Mouse (Mus musculus): ENCODE data around the gene Actg2. TPM values are rescaled to one million over a fixed set of nuclear protein-coding genes. Genes with fewer than 3 reads are reported as not detected.
"Not testable (repeated sequence)": the region's sequence is repeated elsewhere in the genome, so short reads cannot be mapped to it uniquely, and the experiment has no call there.

Actg2 gene
- polyA plus RNA-seq (2015; fragmentation: Nextera tagmentation; extraction: Ambion mirVana): 1,727 and 1,747 TPM in 2 replicates

DNA sequence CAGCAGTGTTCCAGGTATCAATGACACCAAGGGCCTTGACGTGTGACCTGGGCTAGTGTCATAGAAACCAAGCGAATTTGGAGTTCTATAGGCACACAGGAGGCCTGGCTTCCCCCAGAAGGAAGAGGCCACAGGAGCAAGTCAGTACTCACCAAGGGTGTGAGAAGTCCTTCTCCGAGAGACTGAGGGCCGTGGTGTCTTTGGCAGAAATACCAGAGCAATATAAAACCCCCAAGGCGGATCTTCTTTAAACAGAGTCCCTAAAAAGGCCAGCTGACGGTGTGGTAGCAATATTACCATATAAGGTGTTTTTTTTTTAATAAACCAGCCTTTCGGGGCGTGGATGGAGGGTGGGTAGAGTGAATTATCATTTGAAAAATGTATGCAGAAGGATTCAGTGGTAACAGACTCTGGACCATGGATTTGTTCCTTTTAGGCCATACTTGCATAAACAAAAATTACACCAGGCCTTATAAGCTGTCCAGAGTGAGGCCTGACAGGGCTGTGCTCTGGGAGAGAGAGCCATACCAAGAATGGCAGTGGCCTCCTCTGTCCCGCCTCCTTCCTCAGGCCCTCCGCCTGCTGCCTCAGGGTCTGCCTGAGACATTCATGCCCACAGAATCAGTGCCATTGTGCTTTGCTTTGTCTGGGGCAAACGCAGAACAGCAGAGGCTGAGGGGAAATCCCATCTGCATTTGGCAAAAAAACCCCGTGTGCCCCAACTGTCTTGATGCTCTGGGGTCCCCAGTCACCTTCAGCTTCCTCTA lies at the start of gene Actg2:
Gene Actg2, minus strand, starts transcription at position 238 of the 767 bp plus-strand sequence.
- H3K9me3 ChIP-seq (ENCODE audit: control insufficient read depth, low read length): no peaks in the 10 kb centered on the region
- WGBS: 52% methylated on average over 12 of the region's 12 CpGs
- H3K9ac ChIP-seq (ENCODE audit: low read depth, low read length): peak within 1 kb of the TSS; percentile 46
- peak within 1 kb of the TSS; percentile 74 for H3K27ac ChIP-seq (ENCODE audit: low read length)
- peak within 1 kb of the TSS; percentile 22 for H3K4me3 ChIP-seq (ENCODE audit: low read length)
- ATAC-seq: peak; percentile 62
- peaks cover 2% of the 10 kb centered on the region; the same call in 1 of the 2 replicates for H3K4me1 ChIP-seq (ENCODE audit: control insufficient read depth, insufficient read depth, low read length)
- no peaks in the 10 kb centered on the region for H3K27me3 ChIP-seq (replicated peaks; ENCODE audit: control insufficient read depth, insufficient read depth, low read length)
- H3K4me2 ChIP-seq (ENCODE audit: low read depth, low read length): no peak within 1 kb of the TSS
- H3K36me3 ChIP-seq (ENCODE audit: control insufficient read depth, insufficient read depth, low read length): no peaks in the 10 kb centered on the region

DNA sequence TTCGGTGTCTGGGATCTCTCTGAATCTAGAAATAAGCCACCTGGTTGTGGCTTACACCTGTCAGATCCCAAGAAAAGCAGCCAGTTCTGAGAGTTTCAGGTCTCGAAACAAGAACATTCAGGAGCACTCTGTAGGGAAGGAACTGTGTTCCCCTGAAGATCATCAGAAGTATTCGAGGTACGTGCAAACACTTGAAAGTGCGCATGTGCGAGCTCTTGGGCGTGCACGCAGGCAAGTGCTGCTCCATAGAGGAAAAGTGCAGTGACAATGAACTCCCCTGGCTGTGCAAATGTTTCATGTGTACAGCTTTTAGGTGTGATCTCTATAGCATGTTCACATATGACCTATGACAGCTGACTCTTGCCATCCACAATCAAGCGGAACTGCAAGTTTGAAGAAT lies 49.3 kb upstream of the Actg2 start:
- H3K4me2 ChIP-seq (ENCODE audit: low read depth, low read length); H3K27ac ChIP-seq (ENCODE audit: low read length); H3K4me3 ChIP-seq (ENCODE audit: low read length); H3K4me1 ChIP-seq (ENCODE audit: control insufficient read depth, insufficient read depth, low read length); H3K27me3 ChIP-seq (replicated peaks; ENCODE audit: control insufficient read depth, insufficient read depth, low read length); H3K9me3 ChIP-seq (ENCODE audit: control insufficient read depth, low read length); H3K36me3 ChIP-seq (ENCODE audit: control insufficient read depth, insufficient read depth, low read length); ATAC-seq; H3K9ac ChIP-seq (ENCODE audit: low read depth, low read length): not testable (repeated sequence)
- WGBS: 82% methylated on average over 9 of the region's 9 CpGs

DNA sequence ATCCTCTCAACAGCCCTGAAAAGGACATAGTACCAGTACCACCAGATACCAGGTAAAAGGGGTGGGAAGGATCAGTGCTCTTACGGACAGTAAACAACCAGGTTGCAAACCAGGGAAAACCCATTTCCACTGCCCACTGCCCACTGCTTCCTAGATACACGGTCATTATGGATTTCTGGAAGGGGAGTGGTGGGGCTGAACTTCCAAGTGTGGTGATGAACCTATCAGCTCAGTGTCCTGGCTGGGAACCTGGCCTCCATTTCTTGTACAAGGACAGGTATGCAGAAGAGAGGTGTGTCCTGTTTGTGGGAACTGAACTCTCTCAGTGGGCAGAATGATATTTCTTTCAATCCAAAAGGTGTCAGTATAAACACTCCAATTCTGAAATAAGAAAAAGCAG lies 47.5 kb upstream of the Actg2 start:
- Histone ChIP-seq H3K4me2 (ENCODE audit: low read depth, low read length) (no peak overlapping the region), H3K4me1 (ENCODE audit: control insufficient read depth, insufficient read depth, low read length) (no peaks in the 10 kb centered on the region), H3K9me3 (ENCODE audit: control insufficient read depth, low read length) (no peaks in the 10 kb centered on the region), H3K4me3 (ENCODE audit: low read length) (no peak overlapping the region), H3K9ac (ENCODE audit: low read depth, low read length) (no peak overlapping the region), H3K36me3 (ENCODE audit: control insufficient read depth, insufficient read depth, low read length) (no peaks in the 10 kb centered on the region), H3K27me3 (replicated peaks; ENCODE audit: control insufficient read depth, insufficient read depth, low read length) (no peaks in the 10 kb centered on the region), H3K27ac (ENCODE audit: low read length) (no peak overlapping the region)
- WGBS: 66% methylated on average over 2 of the region's 2 CpGs
- no peak for ATAC-seq

DNA sequence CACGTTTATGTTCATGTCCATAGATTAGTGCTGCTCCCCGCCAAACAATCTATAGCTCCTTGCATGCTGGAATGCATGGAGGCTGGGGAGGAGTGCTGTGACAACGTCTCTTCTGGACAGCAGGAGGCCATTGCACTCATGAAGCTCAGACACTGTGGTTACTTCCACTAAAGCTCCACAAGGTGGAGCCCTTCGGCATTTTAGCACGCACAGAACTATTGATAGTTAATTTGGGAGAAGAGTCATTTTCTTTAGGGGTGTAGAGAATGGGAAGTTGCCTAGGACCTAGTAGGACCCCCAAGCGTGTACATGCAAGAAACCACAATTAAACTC lies 46.8 kb upstream of the Actg2 start:
- Histone ChIP-seq H3K36me3 (ENCODE audit: control insufficient read depth, insufficient read depth, low read length) (no peaks in the 10 kb centered on the region), H3K27me3 (replicated peaks; ENCODE audit: control insufficient read depth, insufficient read depth, low read length) (no peaks in the 10 kb centered on the region), H3K4me3 (ENCODE audit: low read length) (no peak overlapping the region), H3K4me2 (ENCODE audit: low read depth, low read length) (no peak overlapping the region), H3K4me1 (ENCODE audit: control insufficient read depth, insufficient read depth, low read length) (no peaks in the 10 kb centered on the region), H3K9ac (ENCODE audit: low read depth, low read length) (no peak overlapping the region), H3K27ac (ENCODE audit: low read length) (no peak overlapping the region), H3K9me3 (ENCODE audit: control insufficient read depth, low read length) (no peaks in the 10 kb centered on the region)
- WGBS: 3% methylated on average over 6 of the region's 6 CpGs
- no peak for ATAC-seq

DNA sequence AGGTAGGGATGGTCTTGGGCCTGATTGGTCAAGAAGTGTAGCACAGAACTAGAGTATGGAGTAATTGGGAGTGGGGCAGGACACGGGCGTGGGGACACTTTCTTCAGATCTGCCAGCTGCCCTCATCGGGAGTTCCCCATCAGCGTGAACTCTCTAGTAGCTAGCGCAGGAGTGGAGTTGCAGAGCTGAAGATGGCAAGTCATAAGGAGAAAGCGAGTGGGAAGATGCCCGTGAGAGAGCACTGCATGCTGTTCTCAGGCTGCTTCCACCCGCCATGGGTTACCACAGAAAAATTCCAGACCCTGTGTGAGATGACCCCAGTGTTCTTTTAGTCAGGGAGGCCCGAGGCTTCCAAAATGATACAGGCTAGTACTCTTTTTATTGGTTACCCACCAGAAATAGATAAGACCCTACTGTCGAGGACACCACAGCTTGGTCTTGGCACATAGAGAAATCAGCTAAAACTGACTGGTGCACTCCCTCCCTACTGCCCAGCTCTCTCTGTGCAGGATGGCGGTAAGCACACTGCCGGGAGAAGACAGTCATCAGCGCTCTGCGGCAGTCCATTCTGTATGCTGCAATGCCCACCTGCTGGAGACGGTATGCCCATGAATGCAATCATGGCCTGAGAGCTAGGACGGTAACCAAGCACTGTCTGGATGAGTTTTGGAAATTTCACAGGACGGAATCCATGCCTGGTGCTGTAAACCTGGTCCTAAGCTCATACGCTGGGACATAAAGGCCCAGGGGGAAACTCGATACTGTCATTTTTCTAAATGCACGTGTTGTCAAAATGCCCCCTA lies 46.3 kb upstream of the Actg2 start:
- Histone ChIP-seq H3K4me2 (ENCODE audit: low read depth, low read length) (no peak overlapping the region), H3K27ac (ENCODE audit: low read length) (no peak overlapping the region), H3K4me1 (ENCODE audit: control insufficient read depth, insufficient read depth, low read length) (no peaks in the 10 kb centered on the region), H3K36me3 (ENCODE audit: control insufficient read depth, insufficient read depth, low read length) (no peaks in the 10 kb centered on the region), H3K27me3 (replicated peaks; ENCODE audit: control insufficient read depth, insufficient read depth, low read length) (no peaks in the 10 kb centered on the region), H3K4me3 (ENCODE audit: low read length) (no peak overlapping the region), H3K9ac (ENCODE audit: low read depth, low read length) (no peak overlapping the region), H3K9me3 (ENCODE audit: control insufficient read depth, low read length) (no peaks in the 10 kb centered on the region)
- no peak for ATAC-seq
- 54% methylated on average over 20 of the region's 20 CpGs for WGBS

DNA sequence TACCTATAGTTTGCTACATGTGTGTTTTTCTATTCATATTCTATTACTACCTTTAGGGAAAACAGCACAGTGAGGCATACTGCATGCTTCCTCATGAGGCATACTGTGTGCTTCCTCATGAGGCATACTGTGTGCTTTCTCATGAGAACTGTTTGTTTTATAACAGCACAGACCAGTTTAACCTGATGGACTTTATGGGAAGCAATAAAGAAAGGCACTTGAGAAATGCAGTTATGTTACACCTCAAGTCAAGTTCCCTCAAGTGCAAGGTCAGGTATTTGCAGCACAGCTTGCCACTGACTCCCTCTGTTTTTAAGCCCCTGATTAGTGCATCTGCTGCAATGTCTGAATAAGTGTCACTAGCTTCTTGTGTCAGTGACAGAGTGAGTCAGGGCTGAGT lies 41.5 kb upstream of the Actg2 start:
- no peaks in the 10 kb centered on the region for H3K36me3 ChIP-seq (ENCODE audit: control insufficient read depth, insufficient read depth, low read length)
- H3K4me3 ChIP-seq (ENCODE audit: low read length): no peak overlapping the region
- ATAC-seq: peak; percentile 58; the same call in 1 of the 2 replicates
- H3K9me3 ChIP-seq (ENCODE audit: control insufficient read depth, low read length): no peaks in the 10 kb centered on the region
- no peaks in the 10 kb centered on the region for H3K27me3 ChIP-seq (replicated peaks; ENCODE audit: control insufficient read depth, insufficient read depth, low read length)
- H3K27ac ChIP-seq (ENCODE audit: low read length): no peak overlapping the region
- 0 out of 2 replicates have a peak, but pooled peaks cover 3% of the 10 kb centered on the region for H3K4me1 ChIP-seq (ENCODE audit: control insufficient read depth, insufficient read depth, low read length)
- no peak overlapping the region for H3K4me2 ChIP-seq (ENCODE audit: low read depth, low read length)
- H3K9ac ChIP-seq (ENCODE audit: low read depth, low read length): no peak overlapping the region

DNA sequence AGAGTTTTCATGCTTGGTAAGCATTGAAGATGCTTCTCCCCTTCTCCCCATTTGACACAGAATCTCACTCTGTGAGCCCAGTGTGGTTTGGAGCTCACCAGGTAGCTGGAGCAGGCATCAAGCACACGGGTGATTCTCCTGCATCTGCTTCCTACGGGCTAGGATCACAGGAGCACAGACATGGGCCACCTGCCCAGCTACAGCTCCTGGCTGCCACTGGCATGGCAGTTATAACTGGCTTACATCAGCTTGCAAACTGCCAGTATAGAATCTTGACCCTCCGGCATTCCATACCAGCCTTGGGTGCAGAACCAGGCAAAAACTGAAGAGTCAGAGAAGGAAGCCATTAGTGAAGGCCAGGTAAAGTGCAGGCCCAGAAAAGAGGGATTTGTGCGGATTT lies 39.5 kb upstream of the Actg2 start:
- Histone ChIP-seq H3K4me3 (ENCODE audit: low read length) (no peak overlapping the region), H3K9me3 (ENCODE audit: control insufficient read depth, low read length) (no peaks in the 10 kb centered on the region), H3K4me1 (ENCODE audit: control insufficient read depth, insufficient read depth, low read length) (peaks cover 11% of the 10 kb centered on the region), H3K27ac (ENCODE audit: low read length) (no peak overlapping the region), H3K9ac (ENCODE audit: low read depth, low read length) (no peak overlapping the region), H3K36me3 (ENCODE audit: control insufficient read depth, insufficient read depth, low read length) (no peaks in the 10 kb centered on the region), H3K27me3 (replicated peaks; ENCODE audit: control insufficient read depth, insufficient read depth, low read length) (no peaks in the 10 kb centered on the region), H3K4me2 (ENCODE audit: low read depth, low read length) (no peak overlapping the region)
- WGBS: 77% methylated on average over 4 of the region's 4 CpGs
- ATAC-seq: no peak

DNA sequence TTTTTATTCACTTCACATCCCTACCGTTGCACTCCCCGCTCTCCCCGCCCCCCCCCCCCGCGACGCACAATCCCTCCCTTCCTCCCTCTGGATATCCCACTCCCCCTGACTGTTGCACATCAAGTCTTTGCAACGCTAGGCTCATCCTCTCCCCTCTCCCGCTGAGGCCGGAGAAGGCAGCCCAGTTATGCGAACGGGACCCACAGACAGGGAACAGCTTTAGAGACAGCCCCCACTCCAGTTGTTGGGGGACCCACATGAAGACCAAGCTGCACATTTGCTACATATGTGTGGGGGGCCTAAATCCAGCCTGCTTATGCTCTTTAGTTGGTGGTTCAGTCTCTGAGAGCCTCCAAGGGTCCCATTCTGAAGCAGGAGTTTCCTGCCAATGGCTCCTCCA lies 36.6 kb upstream of the Actg2 start, which contains the start of gene Stambp:
Gene Stambp, minus strand, starts transcription at position 59 of the 400 bp plus-strand sequence.
- Histone ChIP-seq H3K36me3 (ENCODE audit: control insufficient read depth, insufficient read depth, low read length) (no peaks in the 10 kb centered on the region), H3K9ac (ENCODE audit: low read depth, low read length) (peak within 1 kb of the TSS; percentile 89), H3K9me3 (ENCODE audit: control insufficient read depth, low read length) (no peaks in the 10 kb centered on the region), H3K4me3 (ENCODE audit: low read length) (peak within 1 kb of the TSS; percentile 93), H3K27ac (ENCODE audit: low read length) (peak within 1 kb of the TSS; percentile 59), H3K27me3 (replicated peaks; ENCODE audit: control insufficient read depth, insufficient read depth, low read length) (no peaks in the 10 kb centered on the region), H3K4me1 (ENCODE audit: control insufficient read depth, insufficient read depth, low read length) (peaks cover 11% of the 10 kb centered on the region), H3K4me2 (ENCODE audit: low read depth, low read length) (peak within 1 kb of the TSS; percentile 84)
- 2% methylated on average over 8 of the region's 11 CpGs for WGBS
- peak; percentile 78 for ATAC-seq

DNA sequence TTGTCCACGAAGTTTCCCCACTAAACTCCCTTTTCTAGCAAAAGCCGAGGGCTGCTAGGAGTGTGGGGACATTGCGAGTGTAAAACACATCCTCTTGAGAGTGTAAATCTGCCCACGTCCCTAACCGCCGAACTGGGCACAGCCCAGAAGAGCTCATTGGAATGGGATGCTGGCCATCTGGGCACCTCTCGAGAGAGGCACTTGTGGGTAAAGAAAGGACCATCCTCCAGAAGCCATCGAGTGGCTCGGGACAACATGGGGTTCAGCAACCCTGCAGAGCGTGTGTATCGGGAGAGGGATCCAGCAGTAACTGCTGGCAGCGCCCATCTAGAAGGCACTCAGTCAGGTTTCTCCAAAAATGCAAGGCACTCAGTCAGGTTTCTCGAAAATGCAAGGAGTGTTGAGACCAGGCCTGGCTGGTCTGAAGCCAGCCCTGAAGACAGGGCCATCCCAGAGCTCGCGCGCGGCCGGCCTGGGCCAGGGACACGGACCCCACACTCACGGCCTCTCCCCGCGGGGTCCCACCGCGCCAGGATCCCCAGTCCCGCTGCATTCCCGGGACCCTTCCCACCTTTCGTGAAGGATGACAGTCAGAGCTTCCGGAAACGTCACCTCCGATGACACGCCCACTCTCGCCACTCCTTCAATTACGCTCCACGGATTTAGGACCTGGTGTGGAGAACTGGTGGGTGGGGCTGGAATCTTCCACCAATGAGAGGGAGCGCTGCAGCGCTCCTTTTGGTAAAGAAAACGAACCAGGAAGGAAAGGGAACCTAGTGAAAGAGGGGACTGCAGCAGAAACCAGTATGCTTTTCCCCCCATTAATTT lies 36.0 kb upstream of the Actg2 start:
- Histone ChIP-seq H3K27me3 (replicated peaks; ENCODE audit: control insufficient read depth, insufficient read depth, low read length) (no peaks in the 10 kb centered on the region), H3K9me3 (ENCODE audit: control insufficient read depth, low read length) (no peaks in the 10 kb centered on the region), H3K36me3 (ENCODE audit: control insufficient read depth, insufficient read depth, low read length) (no peaks in the 10 kb centered on the region), H3K4me1 (ENCODE audit: control insufficient read depth, insufficient read depth, low read length) (peaks cover 11% of the 10 kb centered on the region), H3K4me3 (ENCODE audit: low read length) (peak overlapping the region; percentile 93), H3K27ac (ENCODE audit: low read length) (peak overlapping the region; percentile 59), H3K9ac (ENCODE audit: low read depth, low read length) (peak overlapping the region; percentile 89), H3K4me2 (ENCODE audit: low read depth, low read length) (peak overlapping the region; percentile 84)
- peak; percentile 97 for ATAC-seq
- WGBS: 4% methylated on average over 37 of the region's 37 CpGs
